Mouse (Mus musculus): ENCODE measurements at regions not wholly inside any gene's neighbourhood (a gene's known extent, or its start where the extent isn't known, plus 50 kb on each side); places are given as distances from the start of the nearest gene placed in this dataset.
A peak's percentile ranks its signal among the peaks of the same experiment; 100 is the strongest.

- H3K4me3 ChIP-seq (ENCODE audit: low read length) = no peak overlapping the region
- H3K4me2 ChIP-seq (ENCODE audit: low read depth, low read length) = no peak overlapping the region
- no peak overlapping the region for H3K9ac ChIP-seq (ENCODE audit: low read length)
- no peaks in the 10 kb centered on the region for H3K9me3 ChIP-seq (ENCODE audit: control insufficient read depth, low read length)
- no peaks in the 10 kb centered on the region for H3K27me3 ChIP-seq (ENCODE audit: control insufficient read depth, insufficient read depth, low read depth, low read length)
- H3K27ac ChIP-seq (ENCODE audit: low read length) = no peak overlapping the region
- no peaks in the 10 kb centered on the region for H3K36me3 ChIP-seq (ENCODE audit: control insufficient read depth, insufficient read depth, low read length)
- ATAC-seq (ENCODE audit: low read depth) = no peak
- H3K4me1 ChIP-seq (replicated peaks; ENCODE audit: control insufficient read depth, insufficient read depth, low read length) = no peaks in the 10 kb centered on the region
Observed at GRCm38 (mm10) chr1:92386752-92387151, 86.9 kb downstream of the Ndufa10 start.

- Histone ChIP-seq H3K27me3 (ENCODE audit: control insufficient read depth, insufficient read depth, low read depth, low read length) (no peaks in the 10 kb centered on the region), H3K9ac (ENCODE audit: low read length) (no peak overlapping the region), H3K9me3 (ENCODE audit: control insufficient read depth, low read length) (no peaks in the 10 kb centered on the region), H3K4me1 (replicated peaks; ENCODE audit: control insufficient read depth, insufficient read depth, low read length) (no peaks in the 10 kb centered on the region), H3K27ac (ENCODE audit: low read length) (no peak overlapping the region), H3K36me3 (ENCODE audit: control insufficient read depth, insufficient read depth, low read length) (no peaks in the 10 kb centered on the region), H3K4me3 (ENCODE audit: low read length) (no peak overlapping the region), H3K4me2 (ENCODE audit: low read depth, low read length) (no peak overlapping the region)
- ATAC-seq (ENCODE audit: low read depth) = no peak
Observed at GRCm38 (mm10) chr1:92384945-92385344, 88.7 kb downstream of the Ndufa10 start.

- H3K4me3 ChIP-seq (ENCODE audit: low read length) = no peak overlapping the region
- no peak overlapping the region for H3K9ac ChIP-seq (ENCODE audit: low read length)
- H3K9me3 ChIP-seq (ENCODE audit: control insufficient read depth, low read length) = no peaks in the 10 kb centered on the region
- 62% methylated on average over 4 of the region's 4 CpGs for WGBS
- H3K4me1 ChIP-seq (replicated peaks; ENCODE audit: control insufficient read depth, insufficient read depth, low read length) = no peaks in the 10 kb centered on the region
- no peaks in the 10 kb centered on the region for H3K36me3 ChIP-seq (ENCODE audit: control insufficient read depth, insufficient read depth, low read length)
- H3K4me2 ChIP-seq (ENCODE audit: low read depth, low read length) = no peak overlapping the region
- H3K27ac ChIP-seq (ENCODE audit: low read length) = no peak overlapping the region
- ATAC-seq (ENCODE audit: low read depth) = no peak
- no peaks in the 10 kb centered on the region for H3K27me3 ChIP-seq (ENCODE audit: control insufficient read depth, insufficient read depth, low read depth, low read length)
Observed at GRCm38 (mm10) chr1:92383749-92384148, 89.9 kb downstream of the Ndufa10 start.

- Histone ChIP-seq H3K4me2 (ENCODE audit: low read depth, low read length) (no peak overlapping the region), H3K9ac (ENCODE audit: low read length) (no peak overlapping the region), H3K9me3 (ENCODE audit: control insufficient read depth, low read length) (no peaks in the 10 kb centered on the region), H3K4me1 (replicated peaks; ENCODE audit: control insufficient read depth, insufficient read depth, low read length) (no peaks in the 10 kb centered on the region), H3K4me3 (ENCODE audit: low read length) (no peak overlapping the region), H3K27me3 (ENCODE audit: control insufficient read depth, insufficient read depth, low read depth, low read length) (no peaks in the 10 kb centered on the region), H3K27ac (ENCODE audit: low read length) (peak overlapping the region; percentile 9; the same call in 1 of the 2 replicates), H3K36me3 (ENCODE audit: control insufficient read depth, insufficient read depth, low read length) (no peaks in the 10 kb centered on the region)
- WGBS = 55% methylated on average over 3 of the region's 3 CpGs
- no peak for ATAC-seq (ENCODE audit: low read depth)
Observed at GRCm38 (mm10) chr1:92379510-92379886, 94.2 kb downstream of the Ndufa10 start.

GRCm38 (mm10) chr1:92378741-92379509 lies 94.7 kb downstream of the Ndufa10 start:
- Histone ChIP-seq H3K9ac (ENCODE audit: low read length) (no peak overlapping the region), H3K27ac (ENCODE audit: low read length) (peak overlapping the region; percentile 55), H3K4me2 (ENCODE audit: low read depth, low read length) (no peak overlapping the region), H3K4me3 (ENCODE audit: low read length) (no peak overlapping the region), H3K27me3 (ENCODE audit: control insufficient read depth, insufficient read depth, low read depth, low read length) (no peaks in the 10 kb centered on the region), H3K4me1 (replicated peaks; ENCODE audit: control insufficient read depth, insufficient read depth, low read length) (no peaks in the 10 kb centered on the region), H3K36me3 (ENCODE audit: control insufficient read depth, insufficient read depth, low read length) (no peaks in the 10 kb centered on the region), H3K9me3 (ENCODE audit: control insufficient read depth, low read length) (no peaks in the 10 kb centered on the region)
- 62% methylated on average over 8 of the region's 8 CpGs for WGBS
- peak; percentile 93 for ATAC-seq (ENCODE audit: low read depth)

- Histone ChIP-seq H3K9ac (ENCODE audit: low read length) (no peak overlapping the region), H3K4me3 (ENCODE audit: low read length) (no peak overlapping the region), H3K9me3 (ENCODE audit: control insufficient read depth, low read length) (no peaks in the 10 kb centered on the region), H3K4me1 (replicated peaks; ENCODE audit: control insufficient read depth, insufficient read depth, low read length) (peaks cover 5% of the 10 kb centered on the region), H3K36me3 (ENCODE audit: control insufficient read depth, insufficient read depth, low read length) (no peaks in the 10 kb centered on the region), H3K27me3 (ENCODE audit: control insufficient read depth, insufficient read depth, low read depth, low read length) (no peaks in the 10 kb centered on the region), H3K4me2 (ENCODE audit: low read depth, low read length) (no peak overlapping the region), H3K27ac (ENCODE audit: low read length) (no peak overlapping the region)
- 64% methylated on average over 4 of the region's 4 CpGs for WGBS
- ATAC-seq (ENCODE audit: low read depth) = no peak
Observed at GRCm38 (mm10) chr1:92376456-92376855, 97.2 kb downstream of the Ndufa10 start.

- no peak overlapping the region for H3K4me2 ChIP-seq (ENCODE audit: low read depth, low read length)
- no peak overlapping the region for H3K4me3 ChIP-seq (ENCODE audit: low read length)
- H3K9me3 ChIP-seq (ENCODE audit: control insufficient read depth, low read length) = no peaks in the 10 kb centered on the region
- no peak overlapping the region for H3K27ac ChIP-seq (ENCODE audit: low read length)
- no peaks in the 10 kb centered on the region for H3K27me3 ChIP-seq (ENCODE audit: control insufficient read depth, insufficient read depth, low read depth, low read length)
- H3K9ac ChIP-seq (ENCODE audit: low read length) = no peak overlapping the region
- no peaks in the 10 kb centered on the region for H3K36me3 ChIP-seq (ENCODE audit: control insufficient read depth, insufficient read depth, low read length)
- WGBS = 75% methylated on average over 5 of the region's 5 CpGs
- H3K4me1 ChIP-seq (replicated peaks; ENCODE audit: control insufficient read depth, insufficient read depth, low read length) = peaks cover 9% of the 10 kb centered on the region
- no peak for ATAC-seq (ENCODE audit: low read depth)
Observed at GRCm38 (mm10) chr1:92372222-92372990, 101.3 kb downstream of the Ndufa10 start.

GRCm38 (mm10) chr1:92371357-92371981 lies 102.2 kb downstream of the Ndufa10 start:
- no peaks in the 10 kb centered on the region for H3K9me3 ChIP-seq (ENCODE audit: control insufficient read depth, low read length)
- peak overlapping the region; percentile 22; the same call in 1 of the 2 replicates for H3K4me2 ChIP-seq (ENCODE audit: low read depth, low read length)
- 38% methylated on average over 11 of the region's 11 CpGs for WGBS
- H3K4me3 ChIP-seq (ENCODE audit: low read length) = no peak overlapping the region
- H3K36me3 ChIP-seq (ENCODE audit: control insufficient read depth, insufficient read depth, low read length) = no peaks in the 10 kb centered on the region
- peaks cover 9% of the 10 kb centered on the region for H3K4me1 ChIP-seq (replicated peaks; ENCODE audit: control insufficient read depth, insufficient read depth, low read length)
- no peak overlapping the region for H3K27ac ChIP-seq (ENCODE audit: low read length)
- ATAC-seq (ENCODE audit: low read depth) = peak; percentile 76
- H3K9ac ChIP-seq (ENCODE audit: low read length) = no peak overlapping the region
- no peaks in the 10 kb centered on the region for H3K27me3 ChIP-seq (ENCODE audit: control insufficient read depth, insufficient read depth, low read depth, low read length)

GRCm38 (mm10) chr1:92370842-92371241 lies 102.8 kb downstream of the Ndufa10 start:
- Histone ChIP-seq H3K9me3 (ENCODE audit: control insufficient read depth, low read length) (no peaks in the 10 kb centered on the region), H3K4me2 (ENCODE audit: low read depth, low read length) (no peak overlapping the region), H3K27me3 (ENCODE audit: control insufficient read depth, insufficient read depth, low read depth, low read length) (no peaks in the 10 kb centered on the region), H3K36me3 (ENCODE audit: control insufficient read depth, insufficient read depth, low read length) (no peaks in the 10 kb centered on the region), H3K4me1 (replicated peaks; ENCODE audit: control insufficient read depth, insufficient read depth, low read length) (peaks cover 9% of the 10 kb centered on the region), H3K9ac (ENCODE audit: low read length) (no peak overlapping the region), H3K4me3 (ENCODE audit: low read length) (no peak overlapping the region), H3K27ac (ENCODE audit: low read length) (no peak overlapping the region)
- no peak for ATAC-seq (ENCODE audit: low read depth)
- WGBS = 80% methylated on average over 4 of the region's 4 CpGs

All from lung, embryonic 16.5 days (tissue).